Mouse (Mus musculus): ENCODE results near the gene Kcns1.
"Not testable (repeated sequence)": the region's sequence is repeated elsewhere in the genome, so short reads cannot be mapped to it uniquely, and the experiment has no call there.

The Kcns1 gene

GRCm38 (mm10) chr2:164170902-164171301 is at the start of gene Kcns1:
TSS of gene Kcns1 (minus strand) at chr2:164171113.
- no peak for DNase-seq (ENCODE audit: low read depth)

GRCm38 (mm10) chr2:164219295-164219694 is 48.4 kb upstream of the Kcns1 start:
- no peak for DNase-seq (ENCODE audit: low read depth)

GRCm38 (mm10) chr2:164212711-164213110 is 41.8 kb upstream of the Kcns1 start:
- DNase-seq (ENCODE audit: low read depth), result no peak

- no peak for DNase-seq (ENCODE audit: low read depth)
These were observed 40.0 kb upstream of the Kcns1 start for GRCm38 (mm10) chr2:164210892-164211291.

- peak; percentile 43 for DNase-seq (ENCODE audit: low read depth)
These were observed 35.8 kb upstream of the Kcns1 start for GRCm38 (mm10) chr2:164206676-164207075.

- DNase-seq (ENCODE audit: low read depth), result not testable (repeated sequence)
These were observed 35.1 kb upstream of the Kcns1 start for GRCm38 (mm10) chr2:164206011-164206410.

- DNase-seq (ENCODE audit: low read depth), result no peak
These were observed 28.9 kb upstream of the Kcns1 start, which contains the start of gene Wfdc15a for GRCm38 (mm10) chr2:164199626-164200327. TSS of gene Wfdc15a (minus strand) at chr2:164200130.

- DNase-seq (ENCODE audit: low read depth), result no peak
These were observed 25.7 kb upstream of the Kcns1 start for GRCm38 (mm10) chr2:164196700-164196990.

GRCm38 (mm10) chr2:164195971-164196699 is 25.2 kb upstream of the Kcns1 start:
- no peak for DNase-seq (ENCODE audit: low read depth)

- no peak for DNase-seq (ENCODE audit: low read depth)
These were observed 24.2 kb upstream of the Kcns1 start for GRCm38 (mm10) chr2:164194959-164195630.

- DNase-seq (ENCODE audit: low read depth), result no peak
These were observed 21.4 kb upstream of the Kcns1 start for GRCm38 (mm10) chr2:164192279-164192678.

GRCm38 (mm10) chr2:164190576-164190975 is 19.7 kb upstream of the Kcns1 start, which contains the start of gene Wfdc12:
TSS of gene Wfdc12 (minus strand) at chr2:164190608.
- no peak for DNase-seq (ENCODE audit: low read depth)

- DNase-seq (ENCODE audit: low read depth), result no peak
These were observed 17.8 kb upstream of the Kcns1 start for GRCm38 (mm10) chr2:164188722-164189121.

- no peak for DNase-seq (ENCODE audit: low read depth)
These were observed 13.3 kb upstream of the Kcns1 start for GRCm38 (mm10) chr2:164184145-164184719.

GRCm38 (mm10) chr2:164183340-164183739 is 12.4 kb upstream of the Kcns1 start:
- no peak for DNase-seq (ENCODE audit: low read depth)

GRCm38 (mm10) chr2:164182692-164183255 is 11.9 kb upstream of the Kcns1 start, which contains the start of gene Wfdc5:
TSS of gene Wfdc5 (minus strand) at chr2:164182742.
- no peak for DNase-seq (ENCODE audit: low read depth)

- DNase-seq (ENCODE audit: low read depth), result no peak
These were observed 9.9 kb upstream of the Kcns1 start for GRCm38 (mm10) chr2:164180770-164181169.

GRCm38 (mm10) chr2:164180124-164180523 is 9.2 kb upstream of the Kcns1 start:
- no peak for DNase-seq (ENCODE audit: low read depth)

- DNase-seq (ENCODE audit: low read depth), result no peak
These were observed 6.9 kb upstream of the Kcns1 start for GRCm38 (mm10) chr2:164177831-164178230.

GRCm38 (mm10) chr2:164175850-164176249 is 4.9 kb upstream of the Kcns1 start:
- DNase-seq (ENCODE audit: low read depth), result no peak

- DNase-seq (ENCODE audit: low read depth), result no peak
These were observed 3.9 kb upstream of the Kcns1 start for GRCm38 (mm10) chr2:164174649-164175395.
